Mouse (Mus musculus): ENCODE results near the gene Mfsd4b2.

- TF ChIP-seq POLR2A (IDR thresholded peaks at IDR 0.05; ENCODE audit: borderline replicate concordance, insufficient read depth, low read length) (no peak), CTCF (IDR thresholded peaks at IDR 0.05; ENCODE audit: borderline replicate concordance, insufficient read depth, low read depth, low read length) (no peak)
Measured at GRCm38 (mm10) chr10:39936553-39936952, 9.8 kb upstream of the Mfsd4b2 start.

Measured in cerebellum, adult 2 months (tissue).